Mouse (Mus musculus) embryonic facial prominence, embryonic 10.5 days (tissue): ENCODE measurements around the gene Setdb2. TPM values are rescaled to one million over a fixed set of nuclear protein-coding genes. Genes with fewer than 3 reads are reported as not detected.
A peak's percentile ranks its signal among the peaks of the same experiment; 100 is the strongest.

ENCODE experiments used
- DNase-seq: peaks from one replicate; pipeline ENCODE4 v3.0.0-alpha.2; 2017; ENCODE audit warnings: low spot score
- H3K27ac ChIP-seq: fragments of 300-500 bp; sonication (generic); replicated peaks from 2 replicates; pipeline ENCODE4 v1.5.1; 2016; ENCODE audit warnings: mild to moderate bottlenecking
- H3K27me3 ChIP-seq: fragments of 300-500 bp; sonication (generic); replicated peaks from 2 replicates; pipeline ENCODE4 v1.6.1; 2016; ENCODE audit warnings: low read depth, mild to moderate bottlenecking; ENCODE audit not compliant: poor library complexity, severe bottlenecking
- H3K36me3 ChIP-seq: fragments of 300-500 bp; sonication (generic); replicated peaks from 2 replicates; pipeline ENCODE4 v1.6.1; 2016; ENCODE audit warnings: mild to moderate bottlenecking, moderate library complexity
- H3K4me1 ChIP-seq: fragments of 300-500 bp; sonication (generic); 2 replicates; pipeline ENCODE4 v1.6.1; 2016
- H3K4me3 ChIP-seq: fragments of 300-500 bp; sonication (generic); 2 replicates; pipeline ENCODE4 v1.5.1; 2016; ENCODE audit warnings: mild to moderate bottlenecking, moderate library complexity
- H3K9me3 ChIP-seq: fragments of 300-500 bp; sonication (generic); 2 replicates; pipeline ENCODE4 v1.6.1; 2016; ENCODE audit warnings: mild to moderate bottlenecking
- WGBS: fragments of 180-500 bp; shearing (Covaris S2); methylation state at CpG from one replicate; pipeline ENCODE4 v1.1.7; 2016; 5-methylcytosine and 5-hydroxymethylcytosine counted together
- polyA plus RNA-seq: library from polyadenylated mRNA; unstranded; fragments of >200 nt; fragmentation: Nextera tagmentation; extraction: Ambion mirVana; gene quantifications from 2 replicates; pipeline ENCODE4 v1.2.1, GENCODE M21; 2016

The Setdb2 gene
- polyA plus RNA-seq, result 11.1 and 13.5 TPM in 2 replicates

- H3K27ac ChIP-seq, result peak within 1 kb of the TSS; percentile 88
- peaks cover 15% of the 10 kb centered on the region for H3K4me1 ChIP-seq
- H3K9me3 ChIP-seq, result no peaks in the 10 kb centered on the region
- H3K27me3 ChIP-seq, result no peaks in the 10 kb centered on the region
- H3K36me3 ChIP-seq, result no peaks in the 10 kb centered on the region
- WGBS, result under 1% methylated on average over 66 of the region's 66 CpGs
- DNase-seq, result peak; percentile 95
- peak within 1 kb of the TSS; percentile 72 for H3K4me3 ChIP-seq
Measured at GRCm38 (mm10) chr14:59440558-59441471, at the start of gene Setdb2, which contains the start of gene Cab39l. Gene Setdb2 (minus strand): TSS chr14:59440884. Gene Cab39l (plus strand): TSS chr14:59440972.

GRCm38 (mm10) chr14:59485247-59485810 lies 44.6 kb upstream of the Setdb2 start:
- Histone ChIP-seq H3K4me3 (no peak overlapping the region), H3K27ac (no peak overlapping the region), H3K36me3 (no peaks in the 10 kb centered on the region), H3K27me3 (no peaks in the 10 kb centered on the region), H3K9me3 (no peaks in the 10 kb centered on the region), H3K4me1 (no peaks in the 10 kb centered on the region)
- no peak for DNase-seq
- WGBS, result 93% methylated on average over 4 of the region's 4 CpGs

- H3K4me1 ChIP-seq, result no peaks in the 10 kb centered on the region
- H3K36me3 ChIP-seq, result no peaks in the 10 kb centered on the region
- no peaks in the 10 kb centered on the region for H3K27me3 ChIP-seq
- 72% methylated on average over 6 of the region's 6 CpGs for WGBS
- no peak for DNase-seq
- no peaks in the 10 kb centered on the region for H3K9me3 ChIP-seq
- no peak overlapping the region for H3K27ac ChIP-seq
- no peak overlapping the region for H3K4me3 ChIP-seq
Measured at GRCm38 (mm10) chr14:59478699-59479098, 38.0 kb upstream of the Setdb2 start.

- Histone ChIP-seq H3K4me1 (no peaks in the 10 kb centered on the region), H3K27me3 (no peaks in the 10 kb centered on the region), H3K9me3 (no peaks in the 10 kb centered on the region), H3K4me3 (no peak overlapping the region), H3K27ac (no peak overlapping the region), H3K36me3 (no peaks in the 10 kb centered on the region; the same call in 1 of the 2 replicates)
- 93% methylated on average over 1 of the region's 1 CpGs for WGBS
- DNase-seq, result no peak
Measured at GRCm38 (mm10) chr14:59470781-59471180, 30.1 kb upstream of the Setdb2 start.

- Histone ChIP-seq H3K4me1 (no peaks in the 10 kb centered on the region), H3K36me3 (no peaks in the 10 kb centered on the region; the same call in 1 of the 2 replicates), H3K27ac (no peak overlapping the region), H3K9me3 (no peaks in the 10 kb centered on the region), H3K4me3 (no peak overlapping the region), H3K27me3 (no peaks in the 10 kb centered on the region)
- DNase-seq, result no peak
- 65% methylated on average over 1 of the region's 1 CpGs for WGBS
Measured at GRCm38 (mm10) chr14:59467798-59468197, 27.1 kb upstream of the Setdb2 start.

DNA sequence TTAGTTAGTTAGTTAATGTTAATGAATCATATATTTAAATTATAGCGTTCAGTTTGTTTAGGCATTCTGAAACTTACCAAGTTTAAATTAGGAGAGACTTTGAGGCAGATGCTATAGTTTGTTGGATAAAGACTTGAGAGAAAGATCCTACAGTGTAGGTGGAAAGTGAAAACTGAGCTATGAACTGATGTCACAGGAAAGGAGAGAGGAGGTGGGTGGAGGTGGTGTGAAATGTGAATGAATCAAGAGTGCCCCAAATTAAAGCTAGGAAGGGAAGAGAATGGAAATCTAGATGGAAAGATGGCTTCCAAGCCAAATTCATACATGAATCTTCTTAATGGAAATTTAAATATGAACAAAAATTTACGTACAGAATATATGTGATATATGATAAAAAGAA lies 25.8 kb upstream of the Setdb2 start:
- 93% methylated on average over 2 of the region's 2 CpGs for WGBS
- H3K4me1 ChIP-seq, result no peaks in the 10 kb centered on the region

GRCm38 (mm10) chr14:59447981-59448380 lies 7.3 kb upstream of the Setdb2 start:
- Histone ChIP-seq H3K4me3 (no peak overlapping the region), H3K4me1 (no peaks in the 10 kb centered on the region), H3K27ac (no peak overlapping the region), H3K36me3 (peaks cover 3% of the 10 kb centered on the region; the same call in 1 of the 2 replicates), H3K9me3 (peaks cover 5% of the 10 kb centered on the region; the same call in 1 of the 2 replicates), H3K27me3 (no peaks in the 10 kb centered on the region)
- DNase-seq, result no peak

More for the DNA sequence above, 25.8 kb upstream of the Setdb2 start:
- Histone ChIP-seq H3K9me3 (no peaks in the 10 kb centered on the region), H3K4me3 (no peak overlapping the region), H3K27ac (no peak overlapping the region), H3K36me3 (no peaks in the 10 kb centered on the region; the same call in 1 of the 2 replicates), H3K27me3 (no peaks in the 10 kb centered on the region)
- DNase-seq, result no peak

GRCm38 (mm10) chr14:59445421-59445820 lies 4.7 kb upstream of the Setdb2 start:
- no peak overlapping the region for H3K4me3 ChIP-seq
- 88% methylated on average over 1 of the region's 1 CpGs for WGBS
- peaks cover 3% of the 10 kb centered on the region; the same call in 1 of the 2 replicates for H3K36me3 ChIP-seq
- no peaks in the 10 kb centered on the region for H3K27me3 ChIP-seq
- H3K9me3 ChIP-seq, result peaks cover 5% of the 10 kb centered on the region; the same call in 1 of the 2 replicates
- H3K27ac ChIP-seq, result no peak overlapping the region
- peaks cover 3% of the 10 kb centered on the region for H3K4me1 ChIP-seq
- no peak for DNase-seq

DNA sequence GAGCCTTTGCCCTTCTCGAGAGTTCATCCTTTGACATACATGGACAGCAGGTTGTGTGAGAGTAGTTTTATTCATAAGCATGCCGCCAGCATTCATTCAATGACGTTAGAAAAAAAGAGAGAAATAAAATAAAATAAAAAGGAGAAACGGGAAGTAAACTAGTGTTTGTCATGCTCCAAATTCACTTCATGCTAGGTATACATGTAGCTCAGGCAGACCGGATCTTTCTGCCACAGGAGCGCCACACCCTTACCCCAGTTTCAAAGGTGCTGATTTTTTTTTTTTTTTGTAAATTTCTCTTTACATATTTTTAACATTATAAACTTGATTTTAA lies 755 bp upstream of the Setdb2 start:
- Histone ChIP-seq H3K27ac (peak overlapping the region; percentile 88), H3K27me3 (no peaks in the 10 kb centered on the region), H3K36me3 (no peaks in the 10 kb centered on the region), H3K4me1 (peaks cover 15% of the 10 kb centered on the region), H3K9me3 (no peaks in the 10 kb centered on the region), H3K4me3 (peak overlapping the region; percentile 72)
- WGBS, result 19% methylated on average over 6 of the region's 6 CpGs
- DNase-seq, result no peak

- DNase-seq, result no peak
- Histone ChIP-seq H3K4me3 (peak overlapping the region; percentile 72), H3K4me1 (peaks cover 15% of the 10 kb centered on the region), H3K27ac (no peak overlapping the region; the same call in 1 of the 2 replicates), H3K27me3 (no peaks in the 10 kb centered on the region), H3K36me3 (no peaks in the 10 kb centered on the region), H3K9me3 (no peaks in the 10 kb centered on the region)
- 32% methylated on average over 7 of the region's 7 CpGs for WGBS
Measured at GRCm38 (mm10) chr14:59440039-59440438, 645 bp downstream of the Setdb2 start.

GRCm38 (mm10) chr14:59438505-59438904 lies 2.2 kb downstream of the Setdb2 start:
- WGBS, result 86% methylated on average over 2 of the region's 2 CpGs

DNA sequence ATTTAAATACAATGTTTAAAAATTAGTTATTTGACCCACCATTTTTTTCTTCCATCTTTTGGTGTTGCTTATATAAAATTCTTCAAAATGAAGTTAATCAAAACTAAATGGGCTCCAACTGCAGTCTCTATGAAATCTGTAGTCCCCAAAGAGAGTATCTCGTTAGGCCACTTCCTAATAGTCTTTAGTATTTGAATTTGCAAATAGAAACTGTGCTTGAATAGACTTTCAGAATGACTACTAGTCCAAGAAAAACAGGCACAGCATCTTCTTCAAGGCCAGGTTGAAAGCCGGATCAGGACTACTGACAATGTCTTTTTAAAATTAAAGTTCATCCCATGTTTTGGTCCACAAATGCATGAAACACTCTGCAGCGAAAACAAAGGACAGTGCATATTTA lies 3.3 kb downstream of the Setdb2 start:
- H3K27me3 ChIP-seq, result no peaks in the 10 kb centered on the region
- no peaks in the 10 kb centered on the region for H3K36me3 ChIP-seq
- no peak overlapping the region for H3K4me3 ChIP-seq
- DNase-seq, result no peak
- H3K27ac ChIP-seq, result no peak overlapping the region
- no peaks in the 10 kb centered on the region for H3K9me3 ChIP-seq
- H3K4me1 ChIP-seq, result peaks cover 15% of the 10 kb centered on the region
- 87% methylated on average over 3 of the region's 3 CpGs for WGBS

More at GRCm38 (mm10) chr14:59438505-59438904, 2.2 kb downstream of the Setdb2 start:
- no peaks in the 10 kb centered on the region for H3K36me3 ChIP-seq
- no peaks in the 10 kb centered on the region for H3K9me3 ChIP-seq
- H3K27me3 ChIP-seq, result no peaks in the 10 kb centered on the region
- no peak overlapping the region for H3K4me3 ChIP-seq
- peaks cover 15% of the 10 kb centered on the region for H3K4me1 ChIP-seq
- no peak overlapping the region for H3K27ac ChIP-seq
- DNase-seq, result no peak

DNA sequence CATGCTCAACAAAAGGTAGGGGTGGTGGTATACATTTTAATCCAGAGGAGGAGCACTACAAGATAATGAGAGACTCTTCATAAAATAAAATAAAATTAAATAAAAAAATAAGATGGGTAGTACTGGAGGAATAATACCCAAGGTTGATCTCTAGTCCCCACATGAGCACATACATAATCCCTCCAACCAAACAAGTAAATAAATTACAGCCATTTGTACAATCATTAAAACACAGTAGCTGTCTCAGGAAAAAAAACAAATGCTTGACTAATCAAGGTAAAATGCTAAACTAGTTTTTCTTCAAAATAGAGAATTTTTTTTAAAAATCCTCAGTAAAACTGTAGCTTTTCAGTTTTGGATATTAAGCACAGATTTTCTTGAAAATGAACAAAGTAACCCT lies 5.5 kb downstream of the Setdb2 start:
- H3K27ac ChIP-seq, result no peak overlapping the region

More for the DNA sequence above, 5.5 kb downstream of the Setdb2 start:
- no peak for DNase-seq
- Histone ChIP-seq H3K9me3 (no peaks in the 10 kb centered on the region), H3K27me3 (no peaks in the 10 kb centered on the region), H3K4me1 (peaks cover 12% of the 10 kb centered on the region), H3K36me3 (0 out of 2 replicates have a peak, but pooled peaks cover 4% of the 10 kb centered on the region), H3K4me3 (no peak overlapping the region)
